Mouse (Mus musculus) liver, embryonic 15.5 days (tissue): ENCODE measurements around the gene Itpr1. TPM values are rescaled to one million over a fixed set of nuclear protein-coding genes. Genes with fewer than 3 reads are reported as not detected.

Experiments
- ATAC-seq: fragments of 200-750 bp; cut with Nextera tagmentation; 2 replicates; pipeline ENCODE4 v1.8.0; 2017; ENCODE audit warnings: moderate number of reproducible peaks, mild to moderate bottlenecking, moderate library complexity; ENCODE audit not compliant: insufficient read depth
- H3K27ac ChIP-seq: fragments of 300-500 bp; sonication (generic); replicated peaks from 2 replicates; pipeline ENCODE4 v1.5.1; 2015; ENCODE audit warnings: mild to moderate bottlenecking, inconsistent platforms
- H3K27me3 ChIP-seq: fragments of 300-500 bp; sonication (generic); 2 replicates; pipeline ENCODE4 v1.6.1; 2015; ENCODE audit warnings: mild to moderate bottlenecking, inconsistent platforms
- H3K36me3 ChIP-seq: fragments of 300-500 bp; sonication (generic); replicated peaks from 2 replicates; pipeline ENCODE4 v1.6.1; 2015; ENCODE audit warnings: moderate library complexity, mild to moderate bottlenecking, inconsistent platforms
- H3K4me1 ChIP-seq: fragments of 300-500 bp; sonication (generic); replicated peaks from 2 replicates; pipeline ENCODE4 v1.6.1; 2015; ENCODE audit warnings: inconsistent platforms
- H3K4me2 ChIP-seq: fragments of 300-500 bp; sonication (generic); 2 replicates; pipeline ENCODE4 v1.6.1; 2015; ENCODE audit warnings: moderate library complexity, mild to moderate bottlenecking, inconsistent platforms
- H3K4me3 ChIP-seq: fragments of 300-500 bp; sonication (generic); replicated peaks from 2 replicates; pipeline ENCODE4 v1.5.1; 2015; ENCODE audit warnings: mild to moderate bottlenecking, inconsistent platforms
- H3K9ac ChIP-seq: fragments of 300-500 bp; sonication (generic); 2 replicates; pipeline ENCODE4 v1.6.1; 2015; ENCODE audit warnings: moderate library complexity, mild to moderate bottlenecking, inconsistent platforms
- H3K9me3 ChIP-seq: fragments of 300-500 bp; sonication (generic); replicated peaks from 2 replicates; pipeline ENCODE4 v1.6.1; 2016; ENCODE audit warnings: inconsistent platforms
- WGBS: fragments of 180-500 bp; shearing (Covaris S2); methylation state at CpG from one replicate; pipeline ENCODE4 v1.1.7; 2015; ENCODE audit warnings: mixed read lengths; ENCODE audit not compliant: insufficient replicate concordance; 5-methylcytosine and 5-hydroxymethylcytosine counted together
- polyA plus RNA-seq: library from polyadenylated mRNA; unstranded; fragments of >200 nt; fragmentation: Nextera tagmentation; extraction: Ambion mirVana; gene quantifications from 2 replicates; pipeline ENCODE4 v1.2.1, GENCODE M21; 2015

Gene Itpr1
- polyA plus RNA-seq, 1 experiment from 2014 or later: 2.1 TPM

DNA sequence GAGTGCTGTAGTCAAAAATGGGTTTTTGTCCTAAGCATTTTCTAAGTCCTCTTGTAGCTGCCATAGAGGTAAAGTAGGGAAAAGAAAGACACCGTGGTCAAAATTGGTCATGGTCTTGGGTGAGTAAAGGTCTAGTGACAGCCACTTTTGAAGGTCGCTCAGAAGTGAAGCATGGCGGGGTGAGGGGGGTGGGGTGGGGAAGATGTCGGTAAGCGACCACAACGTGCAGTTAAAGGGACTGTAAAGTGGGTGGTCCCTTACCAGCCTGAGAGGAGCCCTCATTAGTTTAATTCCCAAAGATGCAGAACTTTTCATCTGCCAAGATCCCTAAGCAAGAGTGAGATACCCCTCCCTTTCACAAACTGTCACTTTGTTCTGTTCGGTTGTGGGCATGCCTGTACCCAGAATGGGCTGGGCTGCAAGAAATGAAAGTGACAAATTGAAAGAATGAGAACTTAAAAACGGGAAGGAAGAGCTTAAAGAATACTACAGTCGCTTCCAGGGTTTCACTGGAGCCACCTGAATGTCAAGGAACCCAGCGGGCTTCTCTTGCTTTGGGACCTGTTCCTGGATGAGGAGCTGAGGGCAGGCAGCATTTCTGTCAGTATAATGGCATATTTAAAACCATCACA is 1.5 kb downstream of the Itpr1 start:
- Histone ChIP-seq H3K27ac (no peak overlapping the region), H3K9ac (no peak overlapping the region), H3K4me2 (peak overlapping the region; percentile 95), H3K4me1 (peaks cover 27% of the 10 kb centered on the region), H3K4me3 (peak overlapping the region; percentile 73), H3K36me3 (no peaks in the 10 kb centered on the region), H3K27me3 (no peaks in the 10 kb centered on the region), H3K9me3 (no peaks in the 10 kb centered on the region)
- 4% methylated on average over 10 of the region's 10 CpGs for WGBS
- ATAC-seq: no peak

DNA sequence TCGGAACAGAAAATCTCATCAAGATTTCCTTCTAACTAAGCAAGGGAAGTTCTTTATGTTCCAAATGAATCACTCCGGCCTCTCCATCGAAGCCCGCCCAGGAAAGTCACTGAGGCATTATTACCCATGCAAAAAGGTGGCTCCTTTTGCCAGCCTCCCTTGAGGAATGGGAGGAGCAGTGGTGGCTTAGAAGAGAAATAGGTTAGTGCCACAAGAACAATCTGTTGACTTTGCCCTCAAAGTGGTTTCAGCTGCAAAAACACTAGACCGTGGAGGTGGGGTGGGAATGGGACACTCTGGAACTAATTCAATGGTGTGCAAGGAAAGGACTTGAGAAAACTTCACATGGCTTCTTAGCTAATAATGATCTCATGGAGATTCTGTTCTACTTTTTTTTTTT is 3.2 kb downstream of the Itpr1 start:
- WGBS: 78% methylated on average over 5 of the region's 5 CpGs
- Histone ChIP-seq H3K9me3 (no peaks in the 10 kb centered on the region), H3K9ac (no peak overlapping the region), H3K27ac (no peak overlapping the region), H3K36me3 (no peaks in the 10 kb centered on the region), H3K4me2 (no peak overlapping the region), H3K27me3 (no peaks in the 10 kb centered on the region), H3K4me3 (no peak overlapping the region), H3K4me1 (peaks cover 26% of the 10 kb centered on the region)
- no peak for ATAC-seq

DNA sequence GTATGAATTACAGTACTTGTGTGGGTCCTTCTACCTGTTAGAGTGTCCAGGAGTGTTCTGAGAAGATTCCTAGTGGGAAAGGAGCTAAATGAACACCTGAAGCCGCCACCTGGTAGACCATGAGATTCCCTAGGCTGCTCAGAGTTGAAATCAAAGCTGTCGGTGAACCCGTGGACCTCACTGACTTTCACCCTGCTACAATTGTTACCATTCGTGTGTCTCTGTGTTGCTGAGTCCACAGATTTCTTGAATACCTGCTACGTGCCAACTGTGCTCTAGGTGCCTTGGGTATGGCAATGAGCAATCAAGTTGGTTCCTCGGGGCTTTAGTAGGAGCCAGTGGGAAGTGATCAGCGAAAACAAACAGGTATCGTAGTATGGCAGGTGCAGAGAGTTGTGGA is 3.9 kb downstream of the Itpr1 start:
- Histone ChIP-seq H3K4me1 (peaks cover 19% of the 10 kb centered on the region), H3K27ac (no peak overlapping the region), H3K9me3 (no peaks in the 10 kb centered on the region), H3K4me3 (no peak overlapping the region), H3K4me2 (no peak overlapping the region), H3K27me3 (no peaks in the 10 kb centered on the region), H3K9ac (no peak overlapping the region), H3K36me3 (no peaks in the 10 kb centered on the region)
- no peak for ATAC-seq
- WGBS: 74% methylated on average over 8 of the region's 8 CpGs

DNA sequence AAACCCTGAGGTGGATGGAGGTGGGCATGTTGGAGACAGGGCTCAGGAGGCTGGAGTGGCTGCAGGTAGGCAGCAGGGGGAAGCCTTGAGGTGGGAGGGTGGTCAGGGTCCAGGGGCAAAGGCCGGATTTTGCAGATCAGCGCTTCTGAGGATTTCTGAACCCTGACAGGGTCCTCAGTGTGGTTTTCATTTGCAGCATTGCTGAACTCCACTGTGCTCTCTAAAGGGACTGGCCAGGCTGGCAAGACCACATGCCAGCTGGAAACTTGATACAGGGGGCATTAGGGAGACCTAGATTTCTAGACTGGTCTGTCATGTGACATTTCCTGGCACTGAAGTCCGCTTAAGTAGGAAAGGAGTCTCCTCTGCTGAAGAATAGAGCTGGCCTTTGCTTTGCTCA is 5.1 kb downstream of the Itpr1 start:
- H3K9me3 ChIP-seq: no peaks in the 10 kb centered on the region
- no peak overlapping the region for H3K4me2 ChIP-seq
- WGBS: 69% methylated on average over 3 of the region's 3 CpGs
- H3K36me3 ChIP-seq: no peaks in the 10 kb centered on the region
- H3K27ac ChIP-seq: no peak overlapping the region
- no peak for ATAC-seq
- H3K4me3 ChIP-seq: no peak overlapping the region
- no peaks in the 10 kb centered on the region for H3K27me3 ChIP-seq
- peaks cover 16% of the 10 kb centered on the region for H3K4me1 ChIP-seq
- H3K9ac ChIP-seq: no peak overlapping the region

DNA sequence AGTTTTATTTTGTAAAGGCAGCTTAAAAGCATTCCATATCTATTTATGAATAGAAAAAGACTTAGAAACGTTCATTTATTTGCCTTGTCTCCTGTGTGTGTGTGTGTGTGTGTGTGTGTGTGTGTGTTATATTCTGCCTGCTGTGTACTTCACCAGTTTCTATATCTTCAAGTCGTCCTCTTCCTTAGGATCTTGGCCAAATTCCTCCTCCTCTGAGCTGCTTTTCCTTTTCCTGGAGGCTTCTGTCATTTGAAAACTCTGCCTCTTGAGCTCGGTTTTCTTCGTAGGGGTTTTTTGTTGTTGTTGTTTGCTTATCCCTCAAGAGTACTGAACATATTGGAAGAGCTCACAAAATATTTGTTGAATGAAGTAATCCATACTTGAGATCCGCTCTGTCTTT is 9.5 kb downstream of the Itpr1 start:
- Histone ChIP-seq H3K9ac (no peak overlapping the region), H3K4me3 (no peak overlapping the region), H3K4me2 (no peak overlapping the region), H3K27me3 (no peaks in the 10 kb centered on the region), H3K36me3 (no peaks in the 10 kb centered on the region), H3K9me3 (no peaks in the 10 kb centered on the region), H3K27ac (no peak overlapping the region), H3K4me1 (no peaks in the 10 kb centered on the region)
- ATAC-seq: no peak
- WGBS: 52% methylated on average over 5 of the region's 5 CpGs

DNA sequence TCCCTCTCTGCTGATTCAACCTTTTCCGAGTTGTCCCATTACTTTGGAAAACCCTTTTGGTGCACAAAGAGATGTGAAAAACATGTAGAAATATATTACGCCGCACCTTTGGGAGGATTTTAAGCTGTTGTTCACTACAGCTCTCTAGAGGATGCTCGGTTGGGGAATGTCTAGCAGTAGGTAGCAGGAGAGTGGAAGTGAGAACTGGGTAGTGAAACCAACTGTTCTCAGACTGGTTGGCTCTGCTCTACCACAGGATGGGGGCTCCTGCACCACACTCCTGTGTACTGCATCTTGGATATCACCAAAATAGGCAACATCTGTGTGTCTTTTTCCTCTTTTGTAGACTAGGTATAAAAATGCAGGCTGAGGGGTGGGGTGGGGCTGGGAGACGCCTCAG is 10.0 kb downstream of the Itpr1 start:
- no peak overlapping the region for H3K4me3 ChIP-seq
- WGBS: 68% methylated on average over 5 of the region's 5 CpGs
- no peaks in the 10 kb centered on the region for H3K27me3 ChIP-seq
- no peak overlapping the region for H3K9ac ChIP-seq
- no peak for ATAC-seq
- H3K4me2 ChIP-seq: no peak overlapping the region
- no peaks in the 10 kb centered on the region for H3K4me1 ChIP-seq
- no peaks in the 10 kb centered on the region for H3K9me3 ChIP-seq
- no peaks in the 10 kb centered on the region for H3K36me3 ChIP-seq
- H3K27ac ChIP-seq: no peak overlapping the region

DNA sequence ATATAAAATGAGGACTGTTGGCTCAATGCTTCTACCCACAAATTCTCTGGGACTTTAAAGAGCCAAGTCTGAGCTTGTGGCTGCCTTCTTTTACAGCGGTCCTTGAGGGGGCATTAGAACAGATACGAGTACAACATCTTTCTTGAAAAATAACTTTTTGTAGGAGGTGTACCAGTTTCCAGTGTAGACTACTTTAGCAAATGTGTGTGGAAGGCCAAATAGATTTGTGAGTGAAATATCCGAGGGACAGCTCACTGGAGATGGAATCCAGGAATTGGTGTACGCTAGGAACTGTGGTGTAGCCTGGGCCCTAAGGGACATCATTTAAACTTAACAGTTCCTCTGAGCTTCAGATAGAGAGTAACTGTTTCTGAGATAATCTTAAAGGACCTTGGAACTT is 11.5 kb downstream of the Itpr1 start:
- ATAC-seq: no peak
- H3K36me3 ChIP-seq: no peaks in the 10 kb centered on the region
- H3K27ac ChIP-seq: no peak overlapping the region
- no peaks in the 10 kb centered on the region for H3K4me1 ChIP-seq
- no peak overlapping the region for H3K9ac ChIP-seq
- no peaks in the 10 kb centered on the region for H3K27me3 ChIP-seq
- 83% methylated on average over 4 of the region's 4 CpGs for WGBS
- no peaks in the 10 kb centered on the region for H3K9me3 ChIP-seq
- no peak overlapping the region for H3K4me3 ChIP-seq
- H3K4me2 ChIP-seq: no peak overlapping the region

DNA sequence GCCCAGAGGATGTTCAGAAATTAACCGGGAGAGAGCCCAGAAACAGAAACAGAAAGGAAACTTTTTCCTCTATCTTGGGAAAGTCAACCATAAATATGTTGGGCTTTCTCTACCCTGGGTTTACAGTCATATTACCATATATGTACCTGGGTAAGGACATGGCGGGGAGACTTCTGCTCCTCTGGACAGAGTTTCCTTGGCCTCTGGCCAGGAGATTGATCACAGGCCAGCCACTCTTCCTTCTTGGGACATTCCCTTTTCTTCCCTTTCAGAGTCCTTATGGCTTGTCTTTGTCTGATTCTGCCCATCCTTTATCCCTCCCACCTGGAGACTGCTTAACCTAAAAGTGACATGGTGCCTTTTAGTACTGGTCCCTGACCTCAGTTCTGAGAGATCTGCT is 12.1 kb downstream of the Itpr1 start:
- Histone ChIP-seq H3K36me3 (no peaks in the 10 kb centered on the region), H3K9me3 (no peaks in the 10 kb centered on the region), H3K9ac (no peak overlapping the region), H3K27ac (no peak overlapping the region), H3K4me2 (no peak overlapping the region), H3K4me1 (no peaks in the 10 kb centered on the region), H3K27me3 (no peaks in the 10 kb centered on the region), H3K4me3 (no peak overlapping the region)
- 69% methylated on average over 2 of the region's 2 CpGs for WGBS
- ATAC-seq: no peak

DNA sequence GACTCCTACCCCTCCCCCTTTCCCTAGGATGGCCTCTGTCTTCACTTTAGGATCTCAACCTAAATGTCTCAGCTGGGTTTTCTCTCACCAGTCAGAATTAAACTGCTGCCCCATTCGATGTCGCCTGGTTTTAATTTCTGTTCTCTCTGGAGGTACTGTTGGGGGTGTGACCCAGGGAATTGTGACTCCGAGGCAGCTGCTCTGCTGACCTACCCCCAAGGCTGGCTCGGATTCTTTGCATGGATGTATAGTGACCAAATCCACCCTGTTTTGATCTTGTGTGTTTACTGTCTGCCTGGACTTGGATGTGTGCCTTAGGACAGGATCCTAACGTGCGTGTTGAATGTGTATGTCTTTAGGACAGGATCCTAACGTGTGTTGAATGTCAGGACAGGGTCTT is 13.3 kb downstream of the Itpr1 start:
- WGBS: 68% methylated on average over 7 of the region's 7 CpGs
- no peaks in the 10 kb centered on the region for H3K27me3 ChIP-seq
- H3K9ac ChIP-seq: no peak overlapping the region
- H3K4me3 ChIP-seq: no peak overlapping the region
- no peaks in the 10 kb centered on the region for H3K9me3 ChIP-seq
- ATAC-seq: no peak
- H3K4me1 ChIP-seq: no peaks in the 10 kb centered on the region
- H3K36me3 ChIP-seq: no peaks in the 10 kb centered on the region
- H3K27ac ChIP-seq: no peak overlapping the region
- H3K4me2 ChIP-seq: no peak overlapping the region

DNA sequence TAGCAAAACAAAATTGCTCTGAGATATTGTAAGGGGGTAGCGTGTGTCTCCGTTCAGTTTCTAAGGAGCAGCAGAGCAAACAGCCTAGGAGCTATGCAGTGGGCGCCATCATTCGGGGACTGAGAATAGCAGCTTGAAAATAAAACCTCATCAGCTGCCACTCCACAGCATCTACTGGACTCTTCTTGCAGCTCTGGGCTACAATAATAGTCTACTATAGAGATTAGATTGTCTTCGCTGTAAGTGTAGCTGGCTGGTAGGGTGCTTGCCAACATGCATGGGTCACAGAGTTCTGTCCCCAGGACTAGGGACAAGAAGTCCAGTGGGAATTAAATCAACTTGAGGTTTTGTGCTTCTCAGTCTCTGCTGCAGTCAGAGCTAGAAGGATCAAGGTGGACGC is 14.6 kb downstream of the Itpr1 start:
- no peaks in the 10 kb centered on the region for H3K27me3 ChIP-seq
- 74% methylated on average over 6 of the region's 6 CpGs for WGBS

DNA sequence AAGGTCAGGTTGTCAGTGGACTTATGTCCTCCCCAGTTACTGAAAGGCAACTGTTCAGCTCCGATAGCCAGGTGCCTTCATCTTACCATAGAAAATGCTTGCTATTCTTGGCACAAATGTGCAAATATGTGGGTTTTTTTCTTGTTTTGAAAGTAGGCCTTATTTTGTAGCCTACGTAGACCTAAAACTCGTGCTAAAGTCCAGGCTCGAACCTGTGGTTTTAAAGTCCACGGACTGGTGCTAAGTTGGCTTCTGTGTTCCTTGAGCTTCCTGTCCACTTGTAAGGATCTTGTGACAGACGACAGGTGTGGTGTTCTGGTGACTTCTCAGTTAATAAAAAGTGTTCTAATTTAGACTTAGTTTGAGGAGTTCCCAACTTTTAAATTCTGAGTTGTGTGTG is 15.2 kb downstream of the Itpr1 start:
- Histone ChIP-seq H3K9ac (no peak overlapping the region), H3K27ac (no peak overlapping the region), H3K9me3 (no peaks in the 10 kb centered on the region), H3K4me1 (peaks cover 6% of the 10 kb centered on the region), H3K27me3 (no peaks in the 10 kb centered on the region), H3K4me2 (no peak overlapping the region), H3K4me3 (no peak overlapping the region), H3K36me3 (no peaks in the 10 kb centered on the region)
- WGBS: 58% methylated on average over 6 of the region's 6 CpGs
- no peak for ATAC-seq

More for the DNA sequence above, 14.6 kb downstream of the Itpr1 start:
- H3K9me3 ChIP-seq: no peaks in the 10 kb centered on the region
- H3K9ac ChIP-seq: no peak overlapping the region
- H3K36me3 ChIP-seq: no peaks in the 10 kb centered on the region
- H3K4me1 ChIP-seq: no peaks in the 10 kb centered on the region
- no peak overlapping the region for H3K27ac ChIP-seq
- no peak for ATAC-seq
- no peak overlapping the region for H3K4me3 ChIP-seq
- no peak overlapping the region for H3K4me2 ChIP-seq

DNA sequence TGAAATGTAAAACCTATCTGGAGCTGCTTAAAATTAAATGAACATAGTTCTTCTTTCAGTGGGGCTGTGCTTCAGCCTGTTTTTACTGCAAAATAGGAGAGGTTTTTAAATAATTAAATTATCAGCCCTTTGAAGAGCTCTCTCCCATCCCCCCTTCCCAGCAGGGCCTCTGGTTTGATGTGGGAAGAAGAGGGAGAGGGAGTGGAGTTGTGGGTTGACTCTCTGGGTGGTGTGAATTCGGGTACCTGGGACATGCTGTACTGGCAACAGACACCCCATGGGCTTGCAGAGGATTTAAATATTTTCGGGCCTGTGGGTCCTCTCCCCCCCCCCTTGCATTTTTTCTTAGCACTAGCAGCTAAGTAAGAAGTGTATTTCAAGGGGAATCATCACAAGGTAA is 15.7 kb downstream of the Itpr1 start:
- H3K4me2 ChIP-seq: no peak overlapping the region
- H3K4me3 ChIP-seq: no peak overlapping the region
- no peaks in the 10 kb centered on the region for H3K9me3 ChIP-seq
- ATAC-seq: no peak
- 57% methylated on average over 2 of the region's 2 CpGs for WGBS
- peaks cover 9% of the 10 kb centered on the region for H3K4me1 ChIP-seq
- H3K9ac ChIP-seq: no peak overlapping the region
- H3K36me3 ChIP-seq: no peaks in the 10 kb centered on the region
- no peak overlapping the region for H3K27ac ChIP-seq
- H3K27me3 ChIP-seq: no peaks in the 10 kb centered on the region
